Mouse (Mus musculus) liver, embryonic 12.5 days (tissue): ENCODE data around the gene Mrpl20. TPM values are rescaled to one million over a fixed set of nuclear protein-coding genes. Genes with fewer than 3 reads are reported as not detected.
"Not testable (repeated sequence)": the region's sequence is repeated elsewhere in the genome, so short reads cannot be mapped to it uniquely, and the experiment has no call there.

Experiments used
- ATAC-seq: fragments of 200-750 bp; cut with Nextera tagmentation; 2 replicates; pipeline ENCODE4 v1.8.0; 2017; ENCODE audit warnings: moderate number of reproducible peaks, mild to moderate bottlenecking, moderate library complexity
- H3K27ac ChIP-seq: fragments of 300-500 bp; sonication (generic); 2 replicates; pipeline ENCODE4 v1.5.1; 2016; ENCODE audit warnings: mild to moderate bottlenecking
- H3K27me3 ChIP-seq: fragments of 300-500 bp; sonication (generic); replicated peaks from 2 replicates; pipeline ENCODE4 v1.6.1; 2016; ENCODE audit warnings: mild to moderate bottlenecking, moderate library complexity
- H3K36me3 ChIP-seq: fragments of 300-500 bp; sonication (generic); 2 replicates; pipeline ENCODE4 v1.6.1; 2016; ENCODE audit warnings: mild to moderate bottlenecking, moderate library complexity
- H3K4me1 ChIP-seq: fragments of 300-500 bp; sonication (generic); 2 replicates; pipeline ENCODE4 v1.6.1; 2016
- H3K4me2 ChIP-seq: fragments of 300-500 bp; sonication (generic); 2 replicates; pipeline ENCODE4 v1.6.1; 2016; ENCODE audit warnings: mild to moderate bottlenecking, moderate library complexity
- H3K4me3 ChIP-seq: fragments of 300-500 bp; sonication (generic); 2 replicates; pipeline ENCODE4 v1.5.1; 2016; ENCODE audit warnings: mild to moderate bottlenecking, moderate library complexity
- H3K9ac ChIP-seq: fragments of 300-500 bp; sonication (generic); 2 replicates; pipeline ENCODE4 v1.6.1; 2016; ENCODE audit warnings: mild to moderate bottlenecking, moderate library complexity
- H3K9me3 ChIP-seq: fragments of 300-500 bp; sonication (generic); replicated peaks from 2 replicates; pipeline ENCODE4 v1.6.1; 2016; ENCODE audit warnings: mild to moderate bottlenecking, moderate library complexity
- WGBS: fragments of 180-500 bp; shearing (Covaris S2); methylation state at CpG from one replicate; pipeline ENCODE4 v1.1.7; 2016; ENCODE audit not compliant: insufficient replicate concordance; 5-methylcytosine and 5-hydroxymethylcytosine counted together
- polyA plus RNA-seq: library from polyadenylated mRNA; unstranded; fragments of >200 nt; fragmentation: Nextera tagmentation; extraction: Ambion mirVana; gene quantifications from 2 replicates; pipeline ENCODE4 v1.2.1, GENCODE M21; 2016

The Mrpl20 gene
- polyA plus RNA-seq, 1 experiment from 2014 or later: 223 TPM

DNA sequence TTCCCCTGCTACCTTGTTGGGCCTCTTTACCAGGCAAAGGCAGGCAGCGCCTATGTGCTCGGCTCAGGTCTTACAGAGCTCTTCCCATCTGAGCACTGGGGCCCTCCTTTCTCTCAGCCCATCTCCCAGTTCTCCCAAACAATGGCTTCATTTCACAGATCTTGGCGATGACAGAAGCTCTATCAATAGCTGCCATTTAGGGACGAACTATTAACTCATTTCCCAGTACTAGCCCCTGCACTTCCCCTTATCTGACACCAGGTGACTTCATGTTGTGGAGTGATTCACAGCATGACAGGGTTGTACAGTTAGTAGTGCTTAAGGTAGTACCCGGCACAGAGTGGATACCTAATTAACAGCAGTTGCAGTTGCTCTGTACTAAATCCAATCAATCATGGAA is 16.9 kb upstream of the Mrpl20 start, which contains the start of gene Tmem88b:
TSS of gene Tmem88b (minus strand) at position 56 of the 400 bp plus-strand sequence.
- no peak within 1 kb of the TSS for H3K27ac ChIP-seq
- 0 out of 2 replicates have a peak, but pooled peaks have one; percentile 31 for ATAC-seq
- peak within 1 kb of the TSS; percentile 75; the same call in 1 of the 2 replicates for H3K9ac ChIP-seq
- H3K9me3 ChIP-seq: no peaks in the 10 kb centered on the region
- peaks cover 37% of the 10 kb centered on the region for H3K4me1 ChIP-seq
- H3K36me3 ChIP-seq: no peaks in the 10 kb centered on the region
- H3K4me2 ChIP-seq: peak within 1 kb of the TSS; percentile 90
- WGBS: 56% methylated on average over 5 of the region's 5 CpGs
- peak within 1 kb of the TSS; percentile 64 for H3K4me3 ChIP-seq
- peaks cover 32% of the 10 kb centered on the region for H3K27me3 ChIP-seq

DNA sequence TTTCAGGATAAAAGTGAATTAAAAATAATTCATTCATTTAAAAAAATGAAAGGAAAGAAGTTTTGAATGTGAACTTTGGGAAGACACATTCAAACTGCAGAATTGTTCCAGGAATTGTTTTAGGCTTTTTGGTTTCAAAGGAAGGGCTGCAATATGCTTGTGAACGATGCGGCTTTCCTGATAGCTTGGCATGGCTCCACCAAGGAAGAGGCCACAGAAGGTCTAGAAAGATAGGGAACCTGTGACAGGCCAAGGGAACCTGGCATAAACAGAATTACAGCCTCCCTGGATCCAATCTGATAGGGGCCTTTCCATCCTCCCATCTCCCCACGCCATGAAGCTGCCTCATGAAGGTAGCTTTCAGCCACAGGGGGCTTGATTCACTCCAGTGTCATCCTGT is 14.4 kb upstream of the Mrpl20 start:
- Histone ChIP-seq H3K27ac (no peak overlapping the region), H3K4me2 (no peak overlapping the region), H3K4me1 (peaks cover 37% of the 10 kb centered on the region), H3K27me3 (peaks cover 36% of the 10 kb centered on the region), H3K9me3 (no peaks in the 10 kb centered on the region), H3K4me3 (no peak overlapping the region), H3K36me3 (no peaks in the 10 kb centered on the region), H3K9ac (no peak overlapping the region)
- ATAC-seq: no peak
- WGBS: 49% methylated on average over 3 of the region's 3 CpGs

DNA sequence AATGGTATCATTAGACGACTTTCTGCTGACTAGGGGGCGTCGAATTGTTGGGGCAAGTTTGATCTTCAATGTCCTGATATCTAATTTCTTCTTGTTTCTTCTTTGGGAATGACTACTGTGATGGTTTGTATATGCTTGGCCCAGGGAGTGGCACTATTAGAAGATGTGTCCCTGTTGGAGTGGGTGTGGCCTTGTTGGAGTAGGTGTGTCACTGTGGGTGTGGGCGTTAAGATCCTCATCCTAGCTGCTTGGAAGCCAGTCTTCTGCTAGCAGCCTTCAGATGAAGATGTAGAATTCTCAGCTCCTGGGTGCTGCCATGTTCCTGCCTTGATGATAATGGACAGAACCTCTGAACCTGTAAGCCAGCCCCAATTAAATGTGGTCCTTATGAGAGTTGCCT is 13.8 kb upstream of the Mrpl20 start:
- not testable (repeated sequence) for H3K9me3 ChIP-seq, H3K27ac ChIP-seq, H3K9ac ChIP-seq, H3K4me2 ChIP-seq, H3K4me3 ChIP-seq, ATAC-seq, H3K36me3 ChIP-seq
- Histone ChIP-seq H3K4me1 (peaks cover 34% of the 10 kb centered on the region), H3K27me3 (peaks cover 37% of the 10 kb centered on the region)
- 64% methylated on average over 4 of the region's 4 CpGs for WGBS

DNA sequence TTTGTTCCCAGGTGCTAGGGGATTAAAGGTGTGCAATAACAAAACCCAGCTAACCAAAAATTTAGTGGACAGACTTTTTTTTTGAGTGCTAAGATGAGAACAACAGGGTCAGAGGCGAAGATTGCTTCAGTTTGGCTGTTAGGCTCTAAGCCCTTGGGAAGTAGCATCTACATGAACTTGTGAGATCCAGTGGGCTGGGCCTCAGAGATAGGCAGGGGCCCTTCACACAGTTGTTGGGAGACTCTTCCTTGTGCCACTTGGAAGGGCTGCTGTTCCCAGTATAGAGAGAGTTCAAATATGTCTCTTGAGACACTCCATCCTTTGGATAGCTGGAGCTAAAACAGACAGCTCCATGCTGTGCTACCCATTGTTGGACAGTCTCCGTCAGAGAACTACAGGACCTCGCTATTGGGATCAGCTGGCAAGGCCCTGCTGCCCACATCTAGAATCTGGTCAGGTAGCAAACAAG is 12.6 kb upstream of the Mrpl20 start, which contains the start of gene Ankrd65:
TSS of gene Ankrd65 (plus strand) at position 419 of the 469 bp plus-strand sequence.
- Histone ChIP-seq H3K27ac (no peak within 1 kb of the TSS), H3K9me3 (no peaks in the 10 kb centered on the region), H3K36me3 (no peaks in the 10 kb centered on the region), H3K4me2 (no peak within 1 kb of the TSS), H3K27me3 (peaks cover 36% of the 10 kb centered on the region), H3K4me3 (no peak within 1 kb of the TSS), H3K4me1 (peaks cover 23% of the 10 kb centered on the region), H3K9ac (no peak within 1 kb of the TSS)
- WGBS: 76% methylated on average over 3 of the region's 3 CpGs
- no peak for ATAC-seq

DNA sequence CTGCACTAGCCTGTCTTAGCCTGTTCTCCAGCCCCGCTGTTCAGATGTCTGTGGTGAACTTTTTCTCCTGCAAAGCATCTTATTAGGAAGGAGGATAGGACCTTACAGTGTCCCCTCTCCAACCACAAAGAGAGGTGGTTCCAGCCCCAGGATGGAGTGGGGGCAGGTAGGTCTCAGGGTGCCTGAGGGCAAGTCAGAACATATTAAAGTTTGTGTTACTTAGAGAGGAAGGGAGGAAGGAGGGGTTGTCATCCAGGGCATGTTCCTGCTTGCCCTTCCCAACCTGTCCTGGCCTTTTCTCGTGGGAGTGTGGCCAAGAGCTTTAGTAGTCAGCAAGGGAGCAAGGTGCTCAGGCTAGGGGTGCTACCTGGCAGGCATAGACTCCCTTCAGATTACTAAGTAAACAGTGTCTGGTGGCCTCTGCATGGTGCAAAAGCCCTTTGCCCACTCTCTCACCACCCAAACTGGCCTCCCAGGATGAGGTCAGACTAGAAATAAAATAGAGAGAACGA is 12.0 kb upstream of the Mrpl20 start:
- Histone ChIP-seq H3K9ac (no peak overlapping the region), H3K27me3 (peaks cover 35% of the 10 kb centered on the region), H3K9me3 (no peaks in the 10 kb centered on the region), H3K27ac (no peak overlapping the region), H3K4me1 (peaks cover 17% of the 10 kb centered on the region), H3K4me3 (no peak overlapping the region), H3K4me2 (no peak overlapping the region), H3K36me3 (no peaks in the 10 kb centered on the region)
- 47% methylated on average over 3 of the region's 3 CpGs for WGBS
- no peak for ATAC-seq

DNA sequence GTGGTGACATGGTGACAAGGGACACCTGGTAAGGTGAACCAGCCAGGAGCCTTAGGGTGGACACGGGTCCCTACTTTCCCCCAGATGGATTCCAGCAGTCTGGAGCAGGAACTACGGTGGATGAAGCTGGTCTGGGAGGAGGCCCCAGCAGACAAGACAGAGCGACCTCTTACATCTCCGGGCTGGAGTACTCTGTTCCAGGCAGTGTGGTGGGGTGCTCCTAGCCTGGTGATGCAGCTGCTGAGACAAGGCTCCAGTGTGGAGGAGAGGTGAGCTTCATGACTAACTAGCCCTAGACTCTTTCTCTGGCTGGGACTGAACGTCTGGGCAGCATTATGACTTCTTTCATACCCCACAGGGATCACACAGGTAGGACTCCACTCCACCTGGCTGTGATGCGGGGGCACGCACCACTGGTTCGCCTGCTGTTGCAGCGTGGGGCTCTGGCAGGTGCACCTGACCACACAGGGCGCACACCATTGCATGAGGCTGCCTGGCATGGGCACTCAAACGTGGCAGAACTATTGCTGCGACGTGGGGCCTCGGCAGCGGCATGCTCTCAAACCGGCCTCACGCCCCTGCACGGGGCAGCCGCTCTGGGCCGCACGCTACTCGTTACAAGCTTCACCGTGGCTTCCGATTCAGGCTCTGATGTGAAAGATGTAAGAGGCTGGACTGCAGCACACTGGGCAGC is 11.3 kb upstream of the Mrpl20 start:
- Histone ChIP-seq H3K9ac (no peak overlapping the region), H3K9me3 (no peaks in the 10 kb centered on the region), H3K27ac (no peak overlapping the region), H3K4me2 (no peak overlapping the region), H3K36me3 (no peaks in the 10 kb centered on the region), H3K27me3 (peaks cover 42% of the 10 kb centered on the region), H3K4me1 (peaks cover 14% of the 10 kb centered on the region), H3K4me3 (no peak overlapping the region)
- 60% methylated on average over 24 of the region's 24 CpGs for WGBS
- ATAC-seq: no peak

DNA sequence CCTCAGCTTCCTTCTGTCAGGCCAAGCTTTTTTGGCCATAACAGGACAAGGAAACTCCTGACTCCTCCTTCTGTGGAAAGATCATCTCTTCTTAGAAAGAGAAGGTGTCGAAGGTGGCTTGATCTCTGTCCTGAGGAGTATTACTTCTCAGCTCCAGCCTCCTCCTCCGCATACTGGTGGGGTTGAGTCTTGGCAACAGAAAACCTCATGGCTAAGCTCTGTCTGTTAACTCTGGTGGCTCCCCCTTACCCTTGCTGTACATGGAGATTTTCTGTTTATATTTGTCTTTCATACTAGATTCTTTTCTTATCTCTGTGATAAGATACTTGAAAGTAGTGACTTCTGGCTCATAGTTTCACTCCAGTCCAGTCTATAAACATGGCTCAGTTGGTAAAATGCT is 8.9 kb upstream of the Mrpl20 start:
- peaks cover 8% of the 10 kb centered on the region for H3K4me1 ChIP-seq
- no peak overlapping the region for H3K4me2 ChIP-seq
- H3K27ac ChIP-seq: no peak overlapping the region
- no peaks in the 10 kb centered on the region for H3K36me3 ChIP-seq
- no peak overlapping the region for H3K4me3 ChIP-seq
- 63% methylated on average over 2 of the region's 2 CpGs for WGBS
- no peak overlapping the region for H3K9ac ChIP-seq
- peaks cover 49% of the 10 kb centered on the region for H3K27me3 ChIP-seq
- no peaks in the 10 kb centered on the region for H3K9me3 ChIP-seq
- ATAC-seq: no peak

DNA sequence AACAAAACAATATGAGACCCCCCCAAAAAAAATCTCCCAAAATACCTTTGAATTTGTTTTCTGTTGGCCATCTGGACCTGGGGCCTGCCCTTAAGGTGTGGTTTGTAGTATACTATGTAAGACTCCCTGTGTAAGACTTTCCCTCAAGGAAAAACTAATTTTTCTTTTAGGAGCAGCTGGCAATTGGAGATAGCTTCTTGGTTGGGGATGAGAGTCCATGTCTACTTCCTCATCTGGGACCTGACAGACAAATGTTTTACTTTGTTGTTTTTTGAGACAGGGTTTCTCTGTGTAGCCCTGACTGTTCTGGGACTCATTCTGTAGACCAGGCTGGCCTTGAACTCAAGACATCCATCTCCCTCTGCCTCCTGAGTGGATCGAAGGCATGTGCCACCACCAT is 603 bp upstream of the Mrpl20 start:
- H3K4me2 ChIP-seq: peak overlapping the region; percentile 88; the same call in 1 of the 2 replicates

DNA sequence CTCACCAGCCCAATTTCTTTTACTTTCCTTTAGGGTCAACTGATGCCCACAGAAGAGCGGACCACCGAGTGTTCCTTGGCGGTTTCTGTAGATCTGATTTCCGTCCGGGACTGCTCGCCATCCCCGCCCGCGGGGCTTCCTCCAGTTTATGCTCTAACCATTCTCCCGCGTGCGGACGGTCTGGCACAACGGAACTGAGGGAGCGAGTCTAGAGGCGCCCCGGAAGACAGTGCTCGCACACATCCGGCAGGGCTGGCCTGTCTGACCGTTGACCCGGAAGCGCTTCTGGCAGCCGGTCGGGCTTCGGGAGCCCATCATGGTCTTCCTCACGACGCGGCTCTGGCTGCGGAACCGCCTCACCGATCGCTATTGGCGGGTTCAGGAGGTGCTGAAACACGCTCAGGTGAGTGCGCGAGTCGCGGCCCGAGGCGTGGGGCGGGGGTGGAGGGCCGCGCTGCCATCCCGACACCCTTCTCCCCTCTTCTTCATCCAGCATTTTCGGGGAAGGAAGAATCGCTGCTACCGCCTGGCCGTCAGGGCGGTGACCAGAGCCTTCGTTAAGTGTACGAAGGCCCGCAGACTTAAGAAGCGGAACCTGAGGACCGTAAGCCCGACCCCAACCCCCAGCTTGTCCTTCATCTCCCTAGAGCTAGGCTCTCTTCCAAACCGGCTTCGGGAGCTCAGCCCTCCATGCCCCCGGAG is 813 bp downstream of the Mrpl20 start:
- Histone ChIP-seq H3K27me3 (peaks cover 1% of the 10 kb centered on the region; the same call in 1 of the 2 replicates), H3K4me1 (peaks cover 33% of the 10 kb centered on the region)
- under 1% methylated on average over 57 of the region's 58 CpGs for WGBS

More for the DNA sequence above, 603 bp upstream of the Mrpl20 start:
- H3K27me3 ChIP-seq: peaks cover 6% of the 10 kb centered on the region; the same call in 1 of the 2 replicates
- H3K4me1 ChIP-seq: peaks cover 33% of the 10 kb centered on the region
- WGBS: 100% methylated on average over 1 of the region's 1 CpGs
- no peak overlapping the region for H3K4me3 ChIP-seq
- no peak for ATAC-seq
- H3K27ac ChIP-seq: no peak overlapping the region
- peaks cover 27% of the 10 kb centered on the region for H3K36me3 ChIP-seq
- H3K9ac ChIP-seq: no peak overlapping the region
- no peaks in the 10 kb centered on the region for H3K9me3 ChIP-seq

DNA sequence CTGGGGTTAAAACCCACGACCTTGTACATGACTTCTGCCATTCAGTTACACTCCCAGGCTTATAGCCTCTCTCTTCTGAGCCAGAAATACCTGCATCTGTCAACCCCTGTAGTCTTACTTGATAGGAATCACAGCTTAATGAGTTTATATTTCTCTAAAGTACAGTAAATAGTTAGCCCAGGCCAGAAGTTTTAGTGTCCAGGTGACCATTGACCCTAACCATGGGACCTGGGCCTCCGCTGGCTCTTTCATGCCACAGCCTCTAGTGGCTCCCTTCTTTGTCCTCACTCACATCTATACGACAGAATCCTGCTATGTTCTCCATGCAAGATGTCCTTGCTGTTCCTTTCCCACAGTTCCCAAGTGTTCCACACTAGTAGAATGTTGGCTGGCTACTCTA is 5.2 kb downstream of the Mrpl20 start:
- 82% methylated on average over 3 of the region's 3 CpGs for WGBS
- peaks cover 37% of the 10 kb centered on the region for H3K4me1 ChIP-seq
- peaks cover 71% of the 10 kb centered on the region for H3K36me3 ChIP-seq
- no peaks in the 10 kb centered on the region for H3K27me3 ChIP-seq
- no peak overlapping the region for H3K27ac ChIP-seq
- no peak overlapping the region for H3K4me3 ChIP-seq
- no peak overlapping the region for H3K4me2 ChIP-seq
- H3K9me3 ChIP-seq: no peaks in the 10 kb centered on the region
- ATAC-seq: no peak
- H3K9ac ChIP-seq: no peak overlapping the region

More for the DNA sequence above, 813 bp downstream of the Mrpl20 start:
- H3K4me3 ChIP-seq: peak overlapping the region; percentile 80
- peaks cover 41% of the 10 kb centered on the region for H3K36me3 ChIP-seq
- H3K9me3 ChIP-seq: no peaks in the 10 kb centered on the region
- peak overlapping the region; percentile 78 for H3K27ac ChIP-seq
- H3K4me2 ChIP-seq: peak overlapping the region; percentile 88
- ATAC-seq: peak; percentile 97
- H3K9ac ChIP-seq: peak overlapping the region; percentile 83

DNA sequence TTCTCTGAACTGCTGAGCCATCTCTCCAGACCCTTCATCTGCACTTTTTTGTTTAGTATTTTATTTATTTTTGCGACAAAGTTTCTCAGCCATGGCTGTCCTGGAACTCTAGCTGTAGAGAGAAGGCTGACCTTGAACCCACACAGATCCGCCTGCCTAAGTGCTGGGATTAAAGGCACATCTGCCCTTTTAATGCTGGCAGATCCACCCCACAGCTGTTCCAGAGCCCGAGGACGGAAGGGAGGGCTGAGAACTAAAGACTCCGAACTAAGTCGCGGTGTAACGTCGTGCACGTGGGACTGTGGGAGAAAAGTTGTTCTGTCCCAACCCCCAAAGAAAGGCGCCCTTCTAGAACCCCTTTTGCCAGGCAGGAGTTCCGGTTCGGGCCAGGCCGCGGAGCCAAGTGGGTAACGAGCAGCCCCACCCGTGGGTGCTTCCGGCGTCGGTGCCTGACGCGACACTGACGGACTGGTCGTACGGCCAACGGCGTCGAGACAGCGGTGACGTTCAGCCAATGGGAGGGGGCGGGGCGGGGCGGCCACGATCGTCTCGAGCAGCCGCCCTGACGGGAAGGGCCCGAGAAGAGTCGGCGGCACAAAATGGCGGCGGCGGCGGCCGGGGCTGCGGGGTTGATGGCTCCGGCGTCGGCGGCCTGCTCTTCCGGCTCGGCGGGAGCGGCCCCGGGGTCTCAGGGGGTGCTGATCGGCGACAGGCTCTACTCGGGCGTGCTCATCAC is 9.4 kb downstream of the Mrpl20 start, which contains the start of gene Ccnl2:
TSS of gene Ccnl2 (plus strand) at position 561 of the 736 bp plus-strand sequence.
- H3K9me3 ChIP-seq: no peaks in the 10 kb centered on the region
- peak within 1 kb of the TSS; percentile 98 for H3K4me3 ChIP-seq
- peak within 1 kb of the TSS; percentile 93 for H3K27ac ChIP-seq
- WGBS: 4% methylated on average over 55 of the region's 60 CpGs
- peak within 1 kb of the TSS; percentile 86 for H3K4me2 ChIP-seq
- peaks cover 35% of the 10 kb centered on the region for H3K4me1 ChIP-seq
- H3K36me3 ChIP-seq: peaks cover 80% of the 10 kb centered on the region
- ATAC-seq: peak; percentile 99
- H3K9ac ChIP-seq: peak within 1 kb of the TSS; percentile 100
- no peaks in the 10 kb centered on the region for H3K27me3 ChIP-seq
